Mouse (Mus musculus) testis, adult 2 months (tissue): ENCODE data around the gene Nudcd3.

ENCODE experiments used
- CTCF ChIP-seq: fragments of 200-500 bp; IDR thresholded peaks from 2 replicates; pipeline ENCODE4 v1.5.1; 2012; ENCODE audit warnings: low read depth, mild to moderate bottlenecking, inconsistent platforms, low read length, moderate library complexity; ENCODE audit not compliant: control insufficient read depth, insufficient read depth, insufficient replicate concordance
- POLR2A ChIP-seq: fragments of 200-500 bp; IDR thresholded peaks from 2 replicates; pipeline ENCODE4 v1.6.1; 2012; ENCODE audit warnings: low read depth, mild to moderate bottlenecking, inconsistent platforms, low read length, moderate library complexity; ENCODE audit not compliant: control insufficient read depth

- TF ChIP-seq CTCF (no peak), POLR2A (no peak)
Measured at GRCm38 (mm10) chr11:6163062-6163461, 37.2 kb downstream of the Nudcd3 start.
